Mouse (Mus musculus) neural tube, embryonic 14.5 days (tissue): ENCODE results near the gene Trit1. TPM values are rescaled to one million over a fixed set of nuclear protein-coding genes. Genes with fewer than 3 reads are reported as not detected.
"Not testable (repeated sequence)": the region's sequence is repeated elsewhere in the genome, so short reads cannot be mapped to it uniquely, and the experiment has no call there.

ENCODE experiments used
- ATAC-seq: fragments of 200-750 bp; cut with Nextera tagmentation; 2 replicates; pipeline ENCODE4 v1.8.0; 2017; ENCODE audit warnings: low read depth, mild to moderate bottlenecking, moderate TSS enrichment, moderate library complexity
- H3K27ac ChIP-seq: fragments of 300-500 bp; sonication (generic); 2 replicates; pipeline ENCODE4 v1.5.1; 2014; ENCODE audit warnings: low read depth, mild to moderate bottlenecking, control low read depth, low read length, moderate library complexity, mixed read lengths
- H3K27me3 ChIP-seq: fragments of 300-500 bp; sonication (generic); 2 replicates; pipeline ENCODE4 v1.6.1; 2014; ENCODE audit warnings: low read length; ENCODE audit not compliant: control insufficient read depth, insufficient read depth
- H3K36me3 ChIP-seq: fragments of 300-500 bp; sonication (generic); 2 replicates; pipeline ENCODE4 v1.6.1; 2014; ENCODE audit warnings: low read length, mixed read lengths; ENCODE audit not compliant: control insufficient read depth, insufficient read depth
- H3K4me1 ChIP-seq: fragments of 300-500 bp; sonication (generic); 2 replicates; pipeline ENCODE4 v1.6.1; 2014; ENCODE audit warnings: low read length; ENCODE audit not compliant: control insufficient read depth, insufficient read depth
- H3K4me2 ChIP-seq: fragments of 300-500 bp; sonication (generic); 2 replicates; pipeline ENCODE4 v1.6.1; 2014; ENCODE audit warnings: mild to moderate bottlenecking, low read depth, low read length, control low read depth
- H3K4me3 ChIP-seq: fragments of 300-500 bp; sonication (generic); 2 replicates; pipeline ENCODE4 v1.5.1; 2014; ENCODE audit warnings: low read depth, low read length, control low read depth, mixed read lengths
- H3K9ac ChIP-seq: fragments of 300-500 bp; sonication (generic); replicated peaks from 2 replicates; pipeline ENCODE4 v1.6.1; 2014; ENCODE audit warnings: low read depth, mild to moderate bottlenecking, control low read depth, low read length, mixed read lengths
- H3K9me3 ChIP-seq: fragments of 300-500 bp; sonication (generic); 2 replicates; pipeline ENCODE4 v1.6.1; 2016; ENCODE audit warnings: low read length; ENCODE audit not compliant: control insufficient read depth
- WGBS: fragments of 180-500 bp; shearing (Covaris S2); extraction: QIAGEN DNeasy Blood & Tissue Kit; methylation state at CpG from one replicate; pipeline ENCODE4 v1.1.7; 2014; 5-methylcytosine and 5-hydroxymethylcytosine counted together
- polyA plus RNA-seq: library from polyadenylated mRNA; unstranded; fragments of >200 nt; fragmentation: Nextera tagmentation; extraction: Ambion mirVana; gene quantifications from 2 replicates; pipeline ENCODE4 v1.2.1, GENCODE M21; 2014

Trit1 gene
- polyA plus RNA-seq, 1 experiment from 2014 or later: 27.8 TPM

DNA sequence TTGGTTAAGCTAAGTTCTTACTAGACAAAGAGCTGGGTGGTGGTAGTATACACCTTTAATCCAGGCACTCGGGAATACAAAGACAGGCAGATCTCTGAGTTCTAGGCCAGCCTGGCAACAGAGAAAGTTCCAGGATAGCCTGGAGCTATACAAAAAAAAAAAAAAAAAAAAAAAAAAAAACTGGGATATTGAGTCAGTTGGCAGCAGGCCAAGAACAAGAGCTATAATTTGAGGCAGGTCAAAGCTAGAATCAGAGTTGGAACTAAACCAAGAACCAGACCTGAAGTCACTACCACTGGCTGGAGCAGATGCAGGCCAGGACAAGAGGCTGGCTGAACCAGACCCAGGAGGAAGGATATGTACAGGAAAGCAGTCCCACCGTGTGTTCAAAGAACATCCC, 35.7 kb upstream of the Trit1 start:
- no peak overlapping the region for H3K4me3 ChIP-seq
- no peak overlapping the region for H3K27ac ChIP-seq
- H3K27me3 ChIP-seq: no peaks in the 10 kb centered on the region
- WGBS: 92% methylated on average over 2 of the region's 2 CpGs
- no peaks in the 10 kb centered on the region for H3K36me3 ChIP-seq
- no peaks in the 10 kb centered on the region for H3K9me3 ChIP-seq
- H3K9ac ChIP-seq: no peak overlapping the region
- H3K4me2 ChIP-seq: no peak overlapping the region
- no peaks in the 10 kb centered on the region for H3K4me1 ChIP-seq
- no peak for ATAC-seq

DNA sequence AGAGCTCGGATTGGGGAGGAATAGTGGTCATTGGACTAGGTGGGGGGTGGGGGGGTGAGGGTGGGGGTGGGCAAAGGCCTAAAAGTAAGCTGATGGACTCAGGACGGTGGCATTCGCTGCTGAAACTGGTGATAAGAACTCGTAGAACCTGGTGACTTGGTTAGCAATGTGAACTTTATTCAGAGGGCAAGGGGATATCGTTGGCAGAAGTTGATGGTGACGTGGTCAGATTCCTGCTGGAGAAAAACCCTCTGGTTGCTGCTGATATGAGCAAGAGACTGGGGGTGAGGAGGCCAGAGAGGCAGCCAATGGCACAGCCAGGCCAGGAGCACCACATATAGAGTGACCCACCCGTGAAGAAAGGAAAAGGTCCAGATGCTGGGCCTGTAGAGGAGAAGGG, 35.2 kb upstream of the Trit1 start:
- 86% methylated on average over 7 of the region's 7 CpGs for WGBS
- no peak overlapping the region for H3K4me2 ChIP-seq
- no peak overlapping the region for H3K4me3 ChIP-seq
- no peak overlapping the region for H3K9ac ChIP-seq
- H3K27ac ChIP-seq: no peak overlapping the region
- no peaks in the 10 kb centered on the region for H3K36me3 ChIP-seq
- no peaks in the 10 kb centered on the region for H3K9me3 ChIP-seq
- H3K4me1 ChIP-seq: no peaks in the 10 kb centered on the region
- no peaks in the 10 kb centered on the region for H3K27me3 ChIP-seq
- ATAC-seq: no peak

DNA sequence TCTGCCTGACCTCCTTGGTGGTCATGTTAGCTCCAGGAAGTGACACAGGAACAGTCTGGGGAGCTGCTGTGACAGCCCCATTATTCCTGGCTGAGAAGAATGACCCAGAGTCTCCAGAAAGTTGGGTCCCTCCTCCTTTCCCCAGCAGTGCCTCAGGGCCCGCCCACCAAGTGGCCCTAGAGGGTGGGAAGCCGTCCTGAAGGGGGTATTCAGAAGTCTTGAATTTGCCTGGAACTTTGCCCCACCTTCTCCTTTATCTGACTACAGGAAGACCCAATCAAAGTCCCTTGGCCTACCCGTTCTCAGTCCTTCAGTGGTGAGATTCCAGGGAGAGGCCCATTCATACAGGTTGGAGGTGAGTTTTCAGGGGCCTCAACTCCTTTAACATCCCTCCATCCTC, 34.5 kb upstream of the Trit1 start:
- H3K9ac ChIP-seq: no peak overlapping the region
- WGBS: 46% methylated on average over 3 of the region's 3 CpGs
- ATAC-seq: no peak

DNA sequence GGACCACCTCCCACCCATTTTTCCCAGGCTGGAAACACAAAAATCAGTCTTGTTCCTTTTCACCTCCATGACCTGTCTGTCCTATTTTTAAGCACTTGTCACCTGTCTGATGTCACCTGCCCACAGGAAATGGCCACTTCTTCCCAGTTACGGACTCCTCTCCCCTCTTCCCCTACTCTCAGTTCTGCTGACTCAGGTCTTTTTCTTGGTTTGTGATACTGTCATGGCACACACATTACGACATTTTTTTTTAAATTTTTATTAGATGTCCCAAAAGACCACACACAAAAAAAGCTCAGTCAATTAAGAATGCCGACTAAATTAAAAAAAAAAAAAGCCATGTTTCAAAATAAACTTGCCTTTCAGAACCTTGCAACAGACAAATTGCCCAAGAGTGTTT, 33.9 kb upstream of the Trit1 start:
- Histone ChIP-seq H3K27me3 (no peaks in the 10 kb centered on the region), H3K9ac (no peak overlapping the region), H3K4me1 (no peaks in the 10 kb centered on the region), H3K4me3 (no peak overlapping the region), H3K36me3 (no peaks in the 10 kb centered on the region), H3K27ac (no peak overlapping the region), H3K4me2 (no peak overlapping the region), H3K9me3 (no peaks in the 10 kb centered on the region)
- no peak for ATAC-seq
- WGBS: 61% methylated on average over 3 of the region's 3 CpGs

More for the DNA sequence above, 34.5 kb upstream of the Trit1 start:
- H3K4me2 ChIP-seq: no peak overlapping the region
- H3K4me3 ChIP-seq: no peak overlapping the region
- no peaks in the 10 kb centered on the region for H3K27me3 ChIP-seq
- no peaks in the 10 kb centered on the region for H3K9me3 ChIP-seq
- no peaks in the 10 kb centered on the region for H3K36me3 ChIP-seq
- no peak overlapping the region for H3K27ac ChIP-seq
- no peaks in the 10 kb centered on the region for H3K4me1 ChIP-seq

DNA sequence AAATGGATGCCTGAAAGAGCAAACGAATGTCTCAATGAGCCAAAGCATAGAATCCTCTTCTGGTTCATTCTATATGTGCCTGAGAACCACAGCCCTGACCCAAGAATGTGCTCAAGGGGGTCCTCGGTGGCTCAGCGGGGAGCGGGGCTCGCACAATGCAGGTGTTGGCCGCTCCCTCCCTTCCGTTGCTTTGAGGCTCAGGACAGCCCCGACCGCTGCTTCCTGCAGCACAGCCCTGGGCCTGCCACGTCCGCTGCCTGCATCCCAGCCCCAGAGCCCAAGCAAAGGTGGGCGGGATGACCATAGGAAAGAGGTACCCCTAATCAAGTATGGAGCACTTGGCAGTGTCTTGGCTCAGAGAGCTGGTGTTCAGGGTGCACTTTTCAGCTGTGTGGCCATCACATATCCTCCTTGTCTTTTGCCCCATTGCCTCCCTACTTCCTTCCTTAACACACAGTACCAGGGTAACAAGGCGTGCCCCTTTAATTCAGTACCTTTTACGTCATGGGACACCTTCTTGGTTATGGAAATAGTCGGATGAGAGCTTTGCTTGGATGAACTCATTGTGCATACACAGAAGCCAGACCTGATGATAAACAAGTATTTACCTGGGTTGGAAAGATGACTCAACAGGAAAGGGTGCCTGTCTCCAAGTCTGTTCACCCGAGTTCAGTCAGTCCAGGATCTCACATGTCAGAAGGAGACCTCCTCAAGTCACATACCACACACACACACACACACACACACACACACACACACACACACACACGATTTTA, 32.7 kb upstream of the Trit1 start:
- no peak overlapping the region for H3K27ac ChIP-seq
- no peaks in the 10 kb centered on the region for H3K9me3 ChIP-seq
- no peaks in the 10 kb centered on the region for H3K4me1 ChIP-seq
- no peak overlapping the region; the same call in 1 of the 2 replicates for H3K9ac ChIP-seq
- no peaks in the 10 kb centered on the region for H3K36me3 ChIP-seq
- peak overlapping the region; percentile 29; the same call in 1 of the 2 replicates for H3K4me2 ChIP-seq
- no peak for ATAC-seq
- no peaks in the 10 kb centered on the region for H3K27me3 ChIP-seq
- H3K4me3 ChIP-seq: no peak overlapping the region
- WGBS: 27% methylated on average over 17 of the region's 17 CpGs

DNA sequence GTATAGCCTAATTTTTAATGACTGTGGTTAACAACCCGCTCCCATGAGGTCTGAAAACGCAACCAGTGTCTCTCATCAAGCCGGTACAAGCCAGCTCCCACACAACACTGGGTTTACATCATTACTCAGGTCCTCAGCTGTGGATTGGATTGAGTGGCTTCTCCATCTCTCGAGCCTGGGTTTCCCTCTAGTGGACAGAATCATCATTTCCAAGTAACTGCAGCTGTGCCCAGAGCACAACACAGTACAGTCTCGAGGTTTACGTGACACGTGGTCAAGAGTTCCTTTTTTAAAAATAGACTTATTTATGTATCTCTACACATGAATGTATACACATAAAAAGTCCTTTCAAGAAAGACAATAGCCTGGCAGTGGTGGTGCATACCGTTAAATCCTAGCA, 31.3 kb upstream of the Trit1 start:
- no peaks in the 10 kb centered on the region for H3K9me3 ChIP-seq
- 41% methylated on average over 8 of the region's 8 CpGs for WGBS

DNA sequence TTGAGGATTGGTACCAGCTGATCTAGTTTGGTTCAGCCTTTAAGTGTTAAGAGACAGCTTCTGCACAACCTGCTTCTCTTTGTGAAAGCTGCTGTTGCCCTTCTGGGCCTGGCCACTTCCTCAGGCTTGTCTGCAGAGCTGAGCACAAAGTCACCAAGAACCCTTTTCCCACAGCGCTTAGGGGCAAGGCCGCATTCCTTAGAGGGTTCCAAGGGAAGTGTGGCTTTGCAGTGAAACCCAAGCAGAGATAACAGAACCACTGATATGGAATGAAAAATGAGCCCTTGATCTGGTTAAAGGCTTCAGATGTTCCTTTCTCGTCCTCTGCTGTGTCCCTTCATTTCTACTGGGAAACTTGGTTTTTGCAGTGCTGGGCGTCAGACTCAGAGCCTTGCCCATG, 29.0 kb upstream of the Trit1 start:
- Histone ChIP-seq H3K4me2 (no peak overlapping the region), H3K27me3 (no peaks in the 10 kb centered on the region), H3K27ac (no peak overlapping the region), H3K9ac (no peak overlapping the region), H3K4me3 (no peak overlapping the region), H3K9me3 (no peaks in the 10 kb centered on the region), H3K4me1 (no peaks in the 10 kb centered on the region), H3K36me3 (no peaks in the 10 kb centered on the region)
- 94% methylated on average over 4 of the region's 4 CpGs for WGBS
- ATAC-seq: no peak

More for the DNA sequence above, 31.3 kb upstream of the Trit1 start:
- peak; percentile 94 for ATAC-seq
- Histone ChIP-seq H3K36me3 (no peaks in the 10 kb centered on the region), H3K9ac (no peak overlapping the region), H3K4me3 (no peak overlapping the region), H3K27me3 (no peaks in the 10 kb centered on the region), H3K4me2 (no peak overlapping the region), H3K4me1 (no peaks in the 10 kb centered on the region), H3K27ac (no peak overlapping the region)

DNA sequence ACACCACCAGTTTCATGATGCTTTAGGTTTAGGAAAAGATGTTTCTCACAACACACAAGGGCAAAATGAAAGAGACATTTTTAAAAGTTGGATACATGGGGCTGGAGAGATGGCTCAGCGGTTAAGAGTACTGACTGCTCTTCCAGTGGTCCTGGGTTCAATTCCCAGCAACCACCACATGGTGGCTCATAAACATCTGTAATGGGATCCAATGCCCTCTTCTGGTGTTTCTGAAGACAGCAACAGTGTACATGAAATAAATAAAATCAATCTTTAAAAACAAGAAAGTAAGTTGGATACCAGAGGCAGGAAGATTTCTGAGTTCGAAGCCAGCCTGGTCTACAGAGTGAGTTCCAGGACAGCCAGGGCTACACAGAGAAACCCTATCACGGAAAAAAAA, 28.4 kb upstream of the Trit1 start:
- H3K36me3 ChIP-seq, H3K4me2 ChIP-seq, H3K9ac ChIP-seq, H3K27ac ChIP-seq, H3K4me1 ChIP-seq, ATAC-seq, H3K27me3 ChIP-seq, H3K4me3 ChIP-seq, H3K9me3 ChIP-seq: not testable (repeated sequence)
- WGBS: 58% methylated on average over 3 of the region's 3 CpGs

DNA sequence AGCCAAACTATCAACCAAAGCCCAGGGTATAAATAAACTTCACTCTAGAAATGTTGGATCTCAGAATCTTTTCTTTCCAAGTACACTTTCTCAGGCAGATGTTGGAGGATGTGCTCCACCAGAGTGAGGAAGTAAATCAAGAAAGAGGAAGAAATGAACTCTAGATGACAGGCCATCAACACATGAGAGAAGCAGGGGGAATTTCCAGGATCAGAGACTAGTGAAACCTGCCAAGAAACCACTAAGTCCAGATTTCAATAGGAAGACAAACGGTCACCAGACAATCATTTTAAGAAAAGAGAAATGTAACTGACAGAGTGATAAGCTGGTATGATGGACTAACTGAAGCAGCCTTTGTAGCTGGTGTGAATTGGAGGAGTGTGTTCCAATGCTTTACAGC, 25.2 kb upstream of the Trit1 start:
- Histone ChIP-seq H3K27ac (no peak overlapping the region), H3K4me3 (no peak overlapping the region), H3K4me2 (no peak overlapping the region), H3K4me1 (0 out of 2 replicates have a peak, but pooled peaks cover 4% of the 10 kb centered on the region), H3K27me3 (no peaks in the 10 kb centered on the region), H3K9me3 (no peaks in the 10 kb centered on the region), H3K9ac (no peak overlapping the region), H3K36me3 (no peaks in the 10 kb centered on the region)
- ATAC-seq: no peak
- 91% methylated on average over 1 of the region's 1 CpGs for WGBS
